Mouse (Mus musculus) cerebellum, adult 9-11 months (tissue): ENCODE data around the gene Tspyl3.

Experiments
- DNase-seq: peaks from one replicate; pipeline ENCODE4 v3.0.0; 2022

Tspyl3 gene

GRCm38 (mm10) chr2:153225595-153225953 lies 333 bp upstream of the Tspyl3 start:
- no peak for DNase-seq

GRCm38 (mm10) chr2:153222566-153222965 lies 2.7 kb downstream of the Tspyl3 start:
- DNase-seq = no peak

- DNase-seq = no peak
These were observed 3.1 kb downstream of the Tspyl3 start for GRCm38 (mm10) chr2:153222130-153222529.

- DNase-seq = no peak
These were observed 3.6 kb downstream of the Tspyl3 start for GRCm38 (mm10) chr2:153221620-153222019.

- DNase-seq = no peak
These were observed 6.7 kb downstream of the Tspyl3 start for GRCm38 (mm10) chr2:153218516-153218915.

GRCm38 (mm10) chr2:153217826-153218340 lies 7.4 kb downstream of the Tspyl3 start:
- DNase-seq = no peak

- DNase-seq = no peak
These were observed 9.8 kb downstream of the Tspyl3 start for GRCm38 (mm10) chr2:153215421-153215820.

- DNase-seq = no peak
These were observed 10.4 kb downstream of the Tspyl3 start for GRCm38 (mm10) chr2:153214771-153215259.

- no peak for DNase-seq
These were observed 11.9 kb downstream of the Tspyl3 start for GRCm38 (mm10) chr2:153213351-153213750.

GRCm38 (mm10) chr2:153211451-153211850 lies 13.8 kb downstream of the Tspyl3 start:
- DNase-seq = no peak

- DNase-seq = peak; percentile 30
These were observed 16.0 kb downstream of the Tspyl3 start for GRCm38 (mm10) chr2:153209286-153209685.

- DNase-seq = no peak
These were observed 17.1 kb downstream of the Tspyl3 start for GRCm38 (mm10) chr2:153208149-153208548.

GRCm38 (mm10) chr2:153202766-153203165 lies 22.5 kb downstream of the Tspyl3 start:
- no peak for DNase-seq

GRCm38 (mm10) chr2:153199114-153199513 lies 26.1 kb downstream of the Tspyl3 start:
- DNase-seq = no peak

GRCm38 (mm10) chr2:153198485-153198884 lies 26.8 kb downstream of the Tspyl3 start:
- no peak for DNase-seq

GRCm38 (mm10) chr2:153194255-153194654 lies 31.0 kb downstream of the Tspyl3 start:
- no peak for DNase-seq

- no peak for DNase-seq
These were observed 34.0 kb downstream of the Tspyl3 start for GRCm38 (mm10) chr2:153191242-153191641.

GRCm38 (mm10) chr2:153187848-153188247 lies 37.4 kb downstream of the Tspyl3 start:
- DNase-seq = no peak

GRCm38 (mm10) chr2:153186176-153186591 lies 39.1 kb downstream of the Tspyl3 start:
- no peak for DNase-seq

- no peak for DNase-seq
These were observed 45.3 kb downstream of the Tspyl3 start for GRCm38 (mm10) chr2:153179961-153180360.

- no peak for DNase-seq
These were observed 45.9 kb downstream of the Tspyl3 start for GRCm38 (mm10) chr2:153179126-153179860.

- DNase-seq = no peak
These were observed 48.1 kb downstream of the Tspyl3 start for GRCm38 (mm10) chr2:153177188-153177587.

GRCm38 (mm10) chr2:153175995-153176570 lies 49.2 kb downstream of the Tspyl3 start:
- DNase-seq = no peak
